Mouse (Mus musculus): ENCODE results near the gene Tbk1.

Gene Tbk1

DNA sequence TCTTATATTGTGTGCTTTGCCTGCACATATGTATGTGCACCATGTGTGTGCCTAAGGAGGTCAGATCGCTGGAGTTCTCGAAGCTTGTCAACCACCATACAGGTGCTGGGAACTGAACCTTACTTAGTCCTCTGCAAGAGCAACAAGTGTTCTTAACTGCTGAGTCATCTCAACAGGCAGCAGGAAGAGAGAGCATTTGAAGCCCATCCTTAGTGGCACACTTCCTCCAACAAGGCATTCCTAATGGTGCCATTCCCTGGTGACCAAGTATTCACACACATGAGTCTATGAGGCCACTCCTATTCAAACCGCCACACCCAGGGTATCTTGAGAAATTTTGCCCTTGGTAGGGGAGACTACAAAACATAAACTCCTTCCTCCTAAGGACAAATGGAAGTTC, 44.4 kb downstream of the Tbk1 start:
- 0 out of 2 replicates have a peak, but pooled peaks cover 4% of the 10 kb centered on the region for H3K36me3 ChIP-seq (ENCODE audit: control insufficient read depth, insufficient read depth, low read length, poor library complexity, severe bottlenecking)
- DNase-seq (ENCODE audit: low read depth, low spot score), result no peak
- H3K27me3 ChIP-seq (ENCODE audit: control insufficient read depth, insufficient read depth, low read length, poor library complexity, severe bottlenecking), result no peaks in the 10 kb centered on the region

DNA sequence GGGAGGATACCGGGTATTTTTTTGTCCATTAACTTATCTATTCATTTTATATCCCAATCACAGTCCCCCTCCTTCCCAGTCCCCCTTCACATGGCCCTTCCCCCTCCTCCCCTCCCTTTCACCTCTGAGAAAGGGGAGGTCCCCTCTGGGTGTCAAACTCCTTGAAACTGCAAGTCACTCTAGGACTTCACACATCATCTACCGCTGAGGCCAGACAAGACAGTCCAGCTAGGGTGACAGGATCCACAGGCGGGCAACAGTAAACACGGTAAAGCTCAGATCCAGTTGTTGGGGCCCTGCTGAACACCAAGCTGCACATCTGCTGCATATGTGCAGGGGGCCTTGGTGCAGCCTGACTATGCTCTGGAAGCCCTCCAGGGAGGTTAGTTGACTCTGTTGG, 51.6 kb downstream of the Tbk1 start:
- Histone ChIP-seq H3K36me3 (ENCODE audit: control insufficient read depth, insufficient read depth, low read length, poor library complexity, severe bottlenecking) (no peaks in the 10 kb centered on the region), H3K27me3 (ENCODE audit: control insufficient read depth, insufficient read depth, low read length, poor library complexity, severe bottlenecking) (no peaks in the 10 kb centered on the region)
- DNase-seq (ENCODE audit: low read depth, low spot score), result no peak

DNA sequence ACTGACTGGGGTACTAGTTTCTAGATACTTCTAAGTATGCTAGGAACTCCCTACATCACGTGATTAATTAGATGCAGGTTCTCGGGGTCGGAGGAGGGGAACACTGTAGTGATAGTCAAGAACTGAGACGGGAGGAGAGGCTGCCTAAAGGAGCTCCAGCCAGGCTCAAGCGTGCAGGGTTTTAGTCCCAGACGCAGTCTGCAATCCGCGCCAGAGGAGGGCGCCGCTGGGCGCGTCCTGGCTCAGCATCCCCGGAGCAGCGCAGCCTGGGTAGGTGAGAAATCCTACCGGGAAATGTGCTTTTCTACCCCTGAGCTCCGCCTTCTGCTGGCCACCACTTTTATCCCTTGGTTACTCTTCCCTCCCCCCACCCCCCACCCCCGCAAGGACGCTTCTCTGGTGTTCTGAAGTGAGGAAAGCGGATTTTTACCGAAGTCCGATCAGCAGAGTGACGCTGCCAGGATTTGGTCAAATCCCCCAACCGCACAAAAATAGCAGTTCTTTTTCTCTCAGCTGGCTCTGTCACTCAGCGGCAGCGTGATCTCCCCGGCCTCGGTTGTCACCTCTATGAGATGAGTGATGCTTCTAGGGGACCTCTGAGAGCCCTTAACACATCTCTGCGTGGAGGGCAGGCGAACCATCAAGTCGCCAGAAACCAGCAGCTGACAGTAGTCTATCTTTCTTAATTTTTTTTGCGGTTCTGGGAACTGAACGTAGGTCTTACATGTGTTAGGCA, 53.3 kb downstream of the Tbk1 start:
- Histone ChIP-seq H3K27me3 (ENCODE audit: control insufficient read depth, insufficient read depth, low read length, poor library complexity, severe bottlenecking) (no peaks in the 10 kb centered on the region), H3K36me3 (ENCODE audit: control insufficient read depth, insufficient read depth, low read length, poor library complexity, severe bottlenecking) (no peaks in the 10 kb centered on the region)
- DNase-seq (ENCODE audit: low read depth, low spot score), result peak; percentile 29

DNA sequence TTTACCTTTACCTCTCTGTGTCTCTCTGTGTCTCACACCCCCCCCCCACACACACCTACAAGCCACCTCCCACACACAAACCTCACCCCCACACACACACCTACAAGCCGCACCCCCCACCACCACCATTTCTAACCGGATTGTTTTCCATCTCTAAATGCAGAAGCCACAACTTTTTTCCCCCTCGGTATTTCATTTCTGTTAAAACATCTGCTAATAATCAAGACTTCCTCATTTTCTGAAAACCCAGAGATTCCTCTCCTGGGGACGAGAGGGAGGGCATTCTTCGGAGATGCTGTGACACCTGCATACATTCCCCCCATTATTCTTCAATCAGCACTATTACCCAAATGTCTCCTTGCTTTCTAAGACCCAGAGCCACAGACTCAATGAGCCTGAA, 55.0 kb downstream of the Tbk1 start:
- Histone ChIP-seq H3K27me3 (ENCODE audit: control insufficient read depth, insufficient read depth, low read length, poor library complexity, severe bottlenecking) (no peaks in the 10 kb centered on the region), H3K36me3 (ENCODE audit: control insufficient read depth, insufficient read depth, low read length, poor library complexity, severe bottlenecking) (no peaks in the 10 kb centered on the region)
- no peak for DNase-seq (ENCODE audit: low read depth, low spot score)

DNA sequence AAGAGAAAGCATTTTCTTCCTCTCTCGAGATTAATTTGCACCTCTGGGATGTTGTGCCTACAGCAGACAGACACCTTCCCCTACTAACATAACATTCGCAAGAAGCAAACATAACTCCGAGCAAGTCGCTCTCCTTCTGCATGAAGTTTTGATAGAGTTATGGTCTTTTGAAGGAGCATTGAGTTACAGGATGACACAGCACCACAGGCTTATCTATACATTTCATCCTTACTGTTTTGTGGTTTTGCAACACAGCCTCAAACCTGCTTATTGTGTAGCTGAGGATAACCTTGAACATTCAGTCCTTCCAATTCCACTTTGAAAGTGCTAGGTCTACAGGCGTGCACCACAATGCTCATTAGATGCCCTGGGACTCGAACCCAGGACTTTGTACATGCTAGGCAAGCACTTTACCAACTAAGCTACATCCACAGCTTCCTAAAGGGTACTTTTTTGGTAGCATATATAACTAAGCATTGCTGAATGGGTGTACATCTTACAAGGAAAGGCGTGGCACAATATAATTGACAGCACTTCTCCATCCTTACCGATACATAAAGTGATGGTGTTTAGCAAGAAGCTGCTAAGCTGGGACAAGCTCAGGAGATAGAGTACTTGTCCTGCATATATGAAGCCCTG, 56.1 kb downstream of the Tbk1 start:
- no peak for DNase-seq (ENCODE audit: low read depth, low spot score)
- Histone ChIP-seq H3K36me3 (ENCODE audit: control insufficient read depth, insufficient read depth, low read length, poor library complexity, severe bottlenecking) (no peaks in the 10 kb centered on the region), H3K27me3 (ENCODE audit: control insufficient read depth, insufficient read depth, low read length, poor library complexity, severe bottlenecking) (no peaks in the 10 kb centered on the region)

DNA sequence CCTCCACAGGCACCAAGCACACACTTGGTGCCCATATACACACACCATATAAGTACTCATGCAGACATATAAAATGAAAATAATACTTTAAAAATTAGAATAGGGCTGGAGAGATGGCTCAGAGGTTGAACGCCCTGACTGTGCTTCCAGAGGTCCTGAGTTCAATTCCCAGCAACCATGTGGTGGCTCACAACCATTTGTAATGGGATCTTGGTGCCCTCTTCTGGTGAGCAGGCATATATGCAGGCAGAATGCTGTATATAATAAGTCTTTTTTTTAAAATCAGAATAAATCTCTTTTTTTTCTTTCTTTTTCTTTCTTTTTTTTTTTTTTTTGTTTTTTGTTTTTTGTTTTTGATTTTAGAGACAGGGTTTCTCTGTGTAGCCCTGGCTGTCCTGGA, 57.3 kb downstream of the Tbk1 start:
- DNase-seq (ENCODE audit: low read depth, low spot score), result no peak
- Histone ChIP-seq H3K27me3 (ENCODE audit: control insufficient read depth, insufficient read depth, low read length, poor library complexity, severe bottlenecking) (no peaks in the 10 kb centered on the region), H3K36me3 (ENCODE audit: control insufficient read depth, insufficient read depth, low read length, poor library complexity, severe bottlenecking) (no peaks in the 10 kb centered on the region)

DNA sequence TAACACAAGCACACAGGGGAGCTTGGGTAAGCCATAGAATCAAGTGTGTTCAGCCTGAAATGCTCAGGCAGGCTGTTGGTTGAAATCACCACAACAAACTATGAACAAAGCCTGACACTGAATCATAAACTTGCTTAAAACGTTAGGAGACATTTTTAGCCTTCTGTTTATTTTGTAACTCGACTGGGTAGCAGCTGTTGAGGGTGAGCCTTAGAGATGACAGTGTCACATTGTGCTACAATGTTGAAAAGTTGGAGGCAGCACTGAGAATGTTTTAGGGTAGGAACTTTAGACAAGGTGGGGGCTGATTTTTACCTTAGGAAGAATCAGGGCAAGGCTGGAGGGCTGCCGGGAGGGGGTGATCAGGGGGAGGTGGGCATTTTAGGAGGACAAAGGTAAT, 58.1 kb downstream of the Tbk1 start:
- DNase-seq (ENCODE audit: low read depth, low spot score), result no peak
- no peaks in the 10 kb centered on the region for H3K36me3 ChIP-seq (ENCODE audit: control insufficient read depth, insufficient read depth, low read length, poor library complexity, severe bottlenecking)
- H3K27me3 ChIP-seq (ENCODE audit: control insufficient read depth, insufficient read depth, low read length, poor library complexity, severe bottlenecking), result no peaks in the 10 kb centered on the region

DNA sequence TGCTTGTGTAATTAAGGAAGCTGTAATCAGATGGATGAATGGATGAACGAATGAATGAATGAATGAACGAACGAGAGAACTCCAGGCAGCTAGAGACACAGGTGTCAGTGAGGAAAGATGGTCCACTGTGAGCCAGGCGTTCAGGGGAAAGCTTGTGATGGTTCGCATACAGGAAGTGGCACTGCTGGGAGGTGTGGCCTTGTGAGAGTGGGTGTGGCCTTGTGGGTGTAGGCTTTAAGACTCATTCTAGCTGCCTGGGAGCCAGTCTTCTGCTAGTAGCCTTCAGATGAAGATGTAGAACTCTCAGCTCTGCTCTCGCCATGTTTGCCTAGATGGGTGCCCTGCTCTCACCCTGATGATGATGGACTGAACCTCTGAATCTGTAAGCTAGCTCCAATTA, 59.5 kb downstream of the Tbk1 start:
- DNase-seq (ENCODE audit: low read depth, low spot score), result peak; percentile 41

DNA sequence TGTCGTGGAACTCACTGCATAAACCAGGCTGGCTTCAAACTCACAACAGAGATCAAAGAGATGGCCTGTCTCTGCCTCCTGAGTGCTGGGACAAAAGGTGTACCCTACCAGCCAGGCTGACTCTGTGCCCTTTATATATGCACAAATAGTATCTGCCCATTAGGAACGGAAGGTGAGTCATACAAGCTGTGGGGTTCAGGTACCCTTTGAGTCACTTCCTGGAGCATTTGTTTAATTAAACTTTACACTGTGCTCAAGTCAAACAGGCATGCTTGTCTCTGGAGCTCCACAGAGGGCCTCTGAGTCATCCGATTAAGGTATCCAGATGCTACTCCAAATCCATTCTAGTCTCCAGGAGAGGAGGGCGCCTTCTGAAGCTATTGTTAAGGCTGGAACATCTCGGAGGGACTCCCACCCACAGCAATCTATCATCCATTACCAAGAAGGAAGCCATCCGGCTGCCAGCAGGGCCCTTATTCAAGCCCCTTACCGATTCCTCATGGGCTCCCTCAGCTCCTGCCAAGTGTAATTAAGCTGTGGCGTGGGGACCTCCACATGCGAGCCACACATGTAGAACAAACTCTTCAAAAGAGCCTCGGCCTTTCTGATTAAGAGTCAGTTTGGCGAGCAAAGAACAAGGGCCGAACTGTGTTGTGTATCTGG, 65.5 kb downstream of the Tbk1 start:
- H3K27me3 ChIP-seq (ENCODE audit: control insufficient read depth, insufficient read depth, low read length, poor library complexity, severe bottlenecking), result no peaks in the 10 kb centered on the region
- no peaks in the 10 kb centered on the region for H3K36me3 ChIP-seq (ENCODE audit: control insufficient read depth, insufficient read depth, low read length, poor library complexity, severe bottlenecking)
- no peak for DNase-seq (ENCODE audit: low read depth, low spot score)

More for the DNA sequence above, 59.5 kb downstream of the Tbk1 start:
- Histone ChIP-seq H3K27me3 (ENCODE audit: control insufficient read depth, insufficient read depth, low read length, poor library complexity, severe bottlenecking) (no peaks in the 10 kb centered on the region), H3K36me3 (ENCODE audit: control insufficient read depth, insufficient read depth, low read length, poor library complexity, severe bottlenecking) (no peaks in the 10 kb centered on the region)

DNA sequence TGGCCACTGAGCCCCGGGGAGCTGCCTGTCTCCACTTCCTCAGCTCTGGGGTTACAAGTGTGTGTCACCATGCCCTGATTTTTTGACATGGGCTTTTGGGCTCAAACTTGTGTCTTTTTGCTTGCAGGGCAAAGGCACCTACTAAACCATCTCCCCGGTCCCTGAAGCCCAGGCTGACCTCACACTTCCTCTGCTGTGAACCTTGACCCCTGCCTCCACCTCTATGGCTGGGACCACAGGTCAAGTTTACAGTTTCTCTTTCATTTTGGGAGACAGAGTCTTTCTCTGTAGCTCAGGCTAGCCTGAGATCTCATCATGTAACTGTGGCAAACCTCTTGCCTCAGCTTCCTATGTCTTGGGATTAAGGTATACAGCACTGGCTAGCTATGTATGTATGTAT, 66.9 kb downstream of the Tbk1 start:
- no peak for DNase-seq (ENCODE audit: low read depth, low spot score)
- Histone ChIP-seq H3K36me3 (ENCODE audit: control insufficient read depth, insufficient read depth, low read length, poor library complexity, severe bottlenecking) (no peaks in the 10 kb centered on the region), H3K27me3 (ENCODE audit: control insufficient read depth, insufficient read depth, low read length, poor library complexity, severe bottlenecking) (no peaks in the 10 kb centered on the region)

DNA sequence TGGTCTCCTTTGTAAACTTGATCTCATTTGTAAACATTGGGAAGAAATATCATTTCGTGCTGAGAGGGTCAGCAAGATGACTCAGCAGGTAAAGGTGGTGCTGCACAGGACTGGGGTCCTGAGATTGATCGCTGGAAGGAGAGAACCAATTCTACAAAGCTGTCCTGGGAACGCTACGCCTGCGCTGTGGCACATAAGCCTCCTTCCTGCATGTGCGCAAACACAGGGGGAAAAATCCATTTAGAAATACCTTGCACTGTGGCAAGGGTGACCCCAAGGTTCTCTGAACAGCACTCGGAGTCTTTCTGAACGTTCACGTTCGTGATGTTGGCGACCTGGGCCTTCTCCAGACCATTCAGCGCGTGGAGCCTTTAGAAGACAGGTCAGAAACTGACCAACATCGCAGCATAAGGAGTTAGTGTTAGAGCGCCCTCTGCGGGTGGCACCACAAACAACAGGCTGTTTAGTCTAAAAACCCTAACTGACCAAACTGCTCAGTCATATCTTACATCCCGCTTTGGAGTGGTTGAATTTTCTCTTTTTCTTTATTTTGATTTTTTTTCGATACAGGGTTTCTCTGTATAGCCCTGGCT, 70.5 kb downstream of the Tbk1 start:
- no peaks in the 10 kb centered on the region for H3K36me3 ChIP-seq (ENCODE audit: control insufficient read depth, insufficient read depth, low read length, poor library complexity, severe bottlenecking)
- peak; percentile 86 for DNase-seq (ENCODE audit: low read depth, low spot score)
- no peaks in the 10 kb centered on the region for H3K27me3 ChIP-seq (ENCODE audit: control insufficient read depth, insufficient read depth, low read length, poor library complexity, severe bottlenecking)

DNA sequence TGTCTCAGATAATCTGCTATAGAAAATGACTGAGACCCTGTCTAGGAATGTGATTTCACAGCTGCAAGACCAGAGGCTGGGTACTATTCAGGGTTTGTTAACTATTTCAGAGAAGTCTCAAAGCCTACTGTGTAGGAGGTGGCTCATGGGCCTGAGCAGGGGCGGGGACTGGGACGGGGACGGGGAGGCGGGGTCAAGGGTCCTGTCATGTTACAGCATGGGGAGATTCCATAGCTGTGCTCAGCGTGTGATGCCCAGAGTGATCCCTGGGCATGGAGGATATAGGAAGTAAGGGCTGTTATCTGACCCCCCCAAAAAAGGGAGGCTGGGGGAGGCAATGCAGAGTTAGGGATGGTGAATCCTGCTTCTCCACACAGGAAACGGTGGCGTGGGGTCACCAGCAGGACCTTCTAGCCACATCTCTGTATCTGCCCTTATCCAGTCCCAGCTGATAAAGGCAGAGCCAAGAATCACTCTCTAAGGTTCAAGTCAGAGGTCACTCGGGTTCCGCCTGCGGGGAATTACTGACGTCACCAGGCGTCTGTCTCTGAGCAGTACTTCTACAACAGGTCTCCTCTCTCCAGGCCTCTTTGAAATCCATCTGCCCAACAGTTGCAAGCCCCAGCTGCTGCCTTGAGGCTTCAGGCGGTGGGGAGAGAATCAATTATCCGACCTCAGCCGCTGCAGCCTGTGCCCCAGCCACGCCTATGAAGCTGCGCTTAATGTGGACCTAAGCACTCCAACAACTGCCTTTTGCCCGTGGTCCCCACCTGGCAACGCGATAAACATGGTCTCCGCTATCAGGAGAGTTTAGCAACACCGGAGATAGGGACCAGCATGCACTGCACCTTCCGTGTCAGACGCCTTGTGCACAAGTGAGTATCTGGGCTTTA, 76.6 kb downstream of the Tbk1 start:
- H3K36me3 ChIP-seq (ENCODE audit: control insufficient read depth, insufficient read depth, low read length, poor library complexity, severe bottlenecking), result no peaks in the 10 kb centered on the region
- H3K27me3 ChIP-seq (ENCODE audit: control insufficient read depth, insufficient read depth, low read length, poor library complexity, severe bottlenecking), result no peaks in the 10 kb centered on the region
- no peak for DNase-seq (ENCODE audit: low read depth, low spot score)

DNA sequence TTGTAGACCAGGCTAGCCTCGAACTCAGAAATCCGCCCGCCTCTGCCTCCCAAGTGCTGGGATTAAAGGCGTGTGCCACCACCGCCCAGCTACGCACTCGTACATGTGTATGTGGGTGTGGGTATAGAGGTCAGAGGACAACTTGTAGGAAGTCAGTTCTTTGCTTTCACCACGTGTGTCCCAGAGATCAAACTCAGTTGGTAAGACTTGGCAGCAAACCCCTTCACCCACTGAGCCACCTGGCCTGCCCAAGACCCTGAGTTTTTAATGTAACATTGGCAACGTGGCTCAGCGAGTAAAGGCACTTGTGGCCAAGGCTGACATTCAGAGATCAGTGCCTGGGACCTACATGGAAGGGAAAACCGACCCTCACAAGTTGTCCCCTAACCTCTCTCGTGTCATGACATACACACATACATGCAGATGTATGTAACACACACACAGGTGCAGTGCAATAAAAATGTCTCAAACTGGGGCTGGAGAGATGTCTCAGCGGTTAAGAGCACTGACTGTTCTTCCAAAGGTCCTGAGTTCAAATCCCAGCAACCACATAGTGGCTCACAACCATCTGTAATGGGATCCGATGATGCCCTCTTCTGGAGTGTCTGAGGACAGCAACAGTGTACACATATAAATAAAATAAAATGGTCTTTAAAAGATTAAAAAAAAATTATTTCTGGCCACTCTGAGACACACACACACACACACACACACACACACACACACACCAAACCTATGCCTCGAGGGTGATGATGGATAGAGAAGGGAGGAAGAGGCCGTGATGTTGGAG, 78.6 kb downstream of the Tbk1 start:
- Histone ChIP-seq H3K27me3 (ENCODE audit: control insufficient read depth, insufficient read depth, low read length, poor library complexity, severe bottlenecking) (no peaks in the 10 kb centered on the region), H3K36me3 (ENCODE audit: control insufficient read depth, insufficient read depth, low read length, poor library complexity, severe bottlenecking) (no peaks in the 10 kb centered on the region)
- no peak for DNase-seq (ENCODE audit: low read depth, low spot score)

Data from splenic B cell, adult 2 months (primary cell).